Comparison of ENCODE assay signal across 22 mouse cellular contexts in the genomic region with DNA sequence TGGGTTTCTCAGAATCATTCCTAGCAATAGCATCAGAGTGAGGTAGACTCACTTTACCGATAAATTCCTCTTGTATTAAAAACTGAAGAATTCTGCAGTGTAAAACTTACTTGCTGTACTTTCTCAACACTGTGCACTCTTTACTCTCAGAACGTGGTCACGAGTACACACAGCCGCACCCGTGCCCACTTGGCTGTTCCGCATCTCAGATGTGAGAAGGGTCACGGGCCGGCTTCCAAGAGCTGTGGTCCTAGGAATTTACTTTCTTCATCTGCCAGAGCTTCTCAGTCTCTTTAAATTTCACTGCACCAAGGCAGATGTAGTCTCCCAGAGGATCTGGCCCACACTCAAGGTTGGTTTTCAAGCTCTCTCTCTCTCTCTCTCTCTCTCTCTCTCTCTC.
DNase-seq lines count a peak whose midpoint lies in the region; ATAC-seq and TF ChIP-seq lines count a peak whose summit lies in the region.
"Had no signal": no experiment of that assay in that cellular context is flagged by ENCODE, and none has a peak within 500 bp of the region (broad histone marks: within the 10 kb centered on the region; RNA-seq: fewer than 3 reads in every experiment).

No protein-coding gene starts in this region.

- H3K9ac ChIP-seq in embryonic facial prominence, embryonic 14.5 days (ENCODE audit: low read depth, low read length), result no peak overlapping the region
- no peak overlapping the region for H3K9ac ChIP-seq in lung, embryonic 16.5 days (ENCODE audit: low read length)
- no peak overlapping the region for H3K9ac ChIP-seq in midbrain, embryonic 16.5 days (ENCODE audit: low read depth, low read length)
- H3K9ac ChIP-seq: embryonic facial prominence, embryonic 12.5 days; forebrain, embryonic 13.5 days; forebrain, postnatal 0 days; heart, embryonic 13.5 days; hindbrain, embryonic 12.5 days had no signal

- no peak for TF ChIP-seq POLR2A in kidney, adult 2 months (IDR thresholded peaks at IDR 0.05; ENCODE audit: low read depth, low read length)

- no peak for ATAC-seq in embryonic facial prominence, embryonic 14.5 days (ENCODE audit: low read depth)
- peak; percentile 79 for ATAC-seq in lung, embryonic 16.5 days (ENCODE audit: low read depth)
- ATAC-seq in midbrain, embryonic 16.5 days, result no peak
- ATAC-seq: activated CD4-positive, CD25-positive, alpha-beta regulatory T cell, adult 4 months; forebrain, embryonic 13.5 days; forebrain, postnatal 0 days; hindbrain, embryonic 16.5 days; Patski had no signal

- 52% methylated on average over 8 of the region's 8 CpGs for WGBS in embryonic facial prominence, embryonic 14.5 days
- 92% methylated on average over 8 of the region's 8 CpGs for WGBS in embryonic facial prominence, embryonic 10.5 days
- 47% methylated on average over 8 of the region's 8 CpGs for WGBS in lung, embryonic 16.5 days
- WGBS in midbrain, embryonic 16.5 days, result 90% methylated on average over 8 of the region's 8 CpGs
- WGBS in kidney, adult 2 months, result 86% methylated on average over 8 of the region's 8 CpGs

- H3K36me3 ChIP-seq in embryonic facial prominence, embryonic 14.5 days (ENCODE audit: control insufficient read depth, insufficient read depth, low read length), result no peaks in the 10 kb centered on the region
- H3K36me3 ChIP-seq in embryonic facial prominence, embryonic 10.5 days (replicated peaks), result no peaks in the 10 kb centered on the region
- no peaks in the 10 kb centered on the region for H3K36me3 ChIP-seq in lung, embryonic 16.5 days (ENCODE audit: control insufficient read depth, insufficient read depth, low read length)
- no peaks in the 10 kb centered on the region for H3K36me3 ChIP-seq in midbrain, embryonic 16.5 days (ENCODE audit: control insufficient read depth, insufficient read depth, low read length)
- H3K36me3 ChIP-seq in kidney, adult 2 months (ENCODE audit: control insufficient read depth, insufficient read depth, low read length), result no peaks in the 10 kb centered on the region
- H3K36me3 ChIP-seq: embryonic facial prominence, embryonic 12.5 days; heart, embryonic 13.5 days; hindbrain, embryonic 12.5 days had no signal

- no peak for TF ChIP-seq CTCF in kidney, adult 2 months (conservative IDR thresholded peaks at IDR 0.05; ENCODE audit: insufficient read depth, insufficient read length, low read depth, low read length)

- H3K27ac ChIP-seq in embryonic facial prominence, embryonic 14.5 days (replicated peaks; ENCODE audit: low read depth, low read length), result no peak overlapping the region
- no peak overlapping the region for H3K27ac ChIP-seq in embryonic facial prominence, embryonic 10.5 days (replicated peaks)
- H3K27ac ChIP-seq in lung, embryonic 16.5 days (ENCODE audit: low read length), result no peak overlapping the region
- H3K27ac ChIP-seq in midbrain, embryonic 16.5 days (ENCODE audit: low read length), result no peak overlapping the region
- no peak overlapping the region for H3K27ac ChIP-seq in kidney, adult 2 months (ENCODE audit: insufficient read depth, low read depth, low read length)
- H3K27ac ChIP-seq: embryonic facial prominence, embryonic 12.5 days; forebrain, embryonic 13.5 days; gastrocnemius, adult 2 months; heart, embryonic 13.5 days; hindbrain, embryonic 12.5 days had no signal

- H3K4me2 ChIP-seq in embryonic facial prominence, embryonic 14.5 days (ENCODE audit: low read depth, low read length), result no peak overlapping the region
- H3K4me2 ChIP-seq in lung, embryonic 16.5 days (ENCODE audit: low read depth, low read length), result no peak overlapping the region
- H3K4me2 ChIP-seq in midbrain, embryonic 16.5 days (ENCODE audit: low read length), result no peak overlapping the region
- H3K4me2 ChIP-seq: embryonic facial prominence, embryonic 12.5 days; forebrain, embryonic 13.5 days; heart, embryonic 13.5 days; hindbrain, embryonic 12.5 days had no signal

- H3K27me3 ChIP-seq in embryonic facial prominence, embryonic 14.5 days (replicated peaks; ENCODE audit: control insufficient read depth, insufficient read depth, low read length), result no peaks in the 10 kb centered on the region
- H3K27me3 ChIP-seq in embryonic facial prominence, embryonic 10.5 days (replicated peaks; ENCODE audit: low read depth, poor library complexity, severe bottlenecking), result no peaks in the 10 kb centered on the region
- H3K27me3 ChIP-seq in lung, embryonic 16.5 days (ENCODE audit: control insufficient read depth, insufficient read depth, low read depth, low read length), result no peaks in the 10 kb centered on the region
- H3K27me3 ChIP-seq in midbrain, embryonic 16.5 days (ENCODE audit: control insufficient read depth, insufficient read depth, low read depth, low read length), result no peaks in the 10 kb centered on the region
- H3K27me3 ChIP-seq in kidney, adult 2 months (replicated peaks; ENCODE audit: control insufficient read depth, insufficient read depth, low read length), result no peaks in the 10 kb centered on the region
- H3K27me3 ChIP-seq: embryonic facial prominence, embryonic 12.5 days; forebrain, embryonic 13.5 days; heart, embryonic 13.5 days; hindbrain, embryonic 12.5 days; Patski had no signal

- H3K4me1 ChIP-seq in embryonic facial prominence, embryonic 14.5 days (ENCODE audit: control insufficient read depth, insufficient read depth, low read length), result peaks cover 5% of the 10 kb centered on the region; the same call in 1 of the 2 replicates
- H3K4me1 ChIP-seq in embryonic facial prominence, embryonic 10.5 days, result no peaks in the 10 kb centered on the region
- no peaks in the 10 kb centered on the region for H3K4me1 ChIP-seq in lung, embryonic 16.5 days (replicated peaks; ENCODE audit: control insufficient read depth, insufficient read depth, low read length)
- H3K4me1 ChIP-seq in midbrain, embryonic 16.5 days (ENCODE audit: control insufficient read depth, insufficient read depth, low read length), result no peaks in the 10 kb centered on the region
- H3K4me1 ChIP-seq in kidney, adult 2 months (ENCODE audit: control insufficient read depth, insufficient read depth, low read length), result no peaks in the 10 kb centered on the region
- H3K4me1 ChIP-seq: embryonic facial prominence, embryonic 12.5 days; forebrain, embryonic 13.5 days; heart, embryonic 13.5 days; hindbrain, embryonic 12.5 days had no signal

- 0 out of 2 replicates have a peak, but pooled peaks cover 2% of the 10 kb centered on the region for H3K9me3 ChIP-seq in embryonic facial prominence, embryonic 14.5 days (ENCODE audit: control insufficient read depth, low read length)
- H3K9me3 ChIP-seq in embryonic facial prominence, embryonic 10.5 days, result peaks cover 2% of the 10 kb centered on the region
- peaks cover 1% of the 10 kb centered on the region; the same call in 1 of the 2 replicates for H3K9me3 ChIP-seq in lung, embryonic 16.5 days (ENCODE audit: control insufficient read depth, low read length)
- no peaks in the 10 kb centered on the region; the same call in 1 of the 2 replicates for H3K9me3 ChIP-seq in midbrain, embryonic 16.5 days (replicated peaks; ENCODE audit: control insufficient read depth, low read length, poor library complexity, severe bottlenecking)
- H3K9me3 ChIP-seq: embryonic facial prominence, embryonic 12.5 days; hindbrain, embryonic 12.5 days had no signal

- DNase-seq in embryonic facial prominence, embryonic 14.5 days (ENCODE audit: low spot score), result peak; percentile 78
- DNase-seq in embryonic facial prominence, embryonic 10.5 days (ENCODE audit: low spot score), result no peak
- DNase-seq in lung, postnatal 25 days (ENCODE audit: low spot score), result no peak
- peak; percentile 45 for DNase-seq in lung, postnatal 10 days
- no peak for DNase-seq in kidney, adult 2 months
- DNase-seq: adrenal gland, postnatal 36 days; cerebellum, adult 2 months; cerebellum, postnatal 10 days; embryo, embryonic 11 days; forebrain, postnatal 0 days; gastrocnemius, adult 2 months; gastrocnemius, postnatal 25 days; heart, postnatal 4 days had no signal

- H3K4me3 ChIP-seq in embryonic facial prominence, embryonic 14.5 days (ENCODE audit: low read depth, low read length), result no peak overlapping the region
- no peak overlapping the region for H3K4me3 ChIP-seq in embryonic facial prominence, embryonic 10.5 days
- H3K4me3 ChIP-seq in lung, embryonic 16.5 days (ENCODE audit: low read length), result no peak overlapping the region
- H3K4me3 ChIP-seq in midbrain, embryonic 16.5 days (ENCODE audit: low read depth, low read length), result no peak overlapping the region
- H3K4me3 ChIP-seq in kidney, adult 2 months (ENCODE audit: insufficient read depth, low read depth, low read length), result no peak overlapping the region
- H3K4me3 ChIP-seq: embryonic facial prominence, embryonic 12.5 days; forebrain, embryonic 13.5 days; gastrocnemius, adult 2 months; heart, embryonic 13.5 days; hindbrain, embryonic 12.5 days had no signal

Comparison
In these comparisons a context has a peak if more than half of its experiments do, and no peak if none do; other contexts are left out.
1. DNase-seq: peak in embryonic facial prominence, embryonic 14.5 days (single experiment) and lung, postnatal 10 days (single experiment); none in embryonic facial prominence, embryonic 10.5 days (single experiment), lung, postnatal 25 days (single experiment) and kidney, adult 2 months (single experiment).